Mouse (Mus musculus): ENCODE measurements around the gene Mtmr14. TPM values are rescaled to one million over a fixed set of nuclear protein-coding genes. Genes with fewer than 3 reads are reported as not detected.

Mtmr14 gene
- total RNA-seq (2023): 10 to 100 TPM; 60.8 to 64.8 TPM

DNA sequence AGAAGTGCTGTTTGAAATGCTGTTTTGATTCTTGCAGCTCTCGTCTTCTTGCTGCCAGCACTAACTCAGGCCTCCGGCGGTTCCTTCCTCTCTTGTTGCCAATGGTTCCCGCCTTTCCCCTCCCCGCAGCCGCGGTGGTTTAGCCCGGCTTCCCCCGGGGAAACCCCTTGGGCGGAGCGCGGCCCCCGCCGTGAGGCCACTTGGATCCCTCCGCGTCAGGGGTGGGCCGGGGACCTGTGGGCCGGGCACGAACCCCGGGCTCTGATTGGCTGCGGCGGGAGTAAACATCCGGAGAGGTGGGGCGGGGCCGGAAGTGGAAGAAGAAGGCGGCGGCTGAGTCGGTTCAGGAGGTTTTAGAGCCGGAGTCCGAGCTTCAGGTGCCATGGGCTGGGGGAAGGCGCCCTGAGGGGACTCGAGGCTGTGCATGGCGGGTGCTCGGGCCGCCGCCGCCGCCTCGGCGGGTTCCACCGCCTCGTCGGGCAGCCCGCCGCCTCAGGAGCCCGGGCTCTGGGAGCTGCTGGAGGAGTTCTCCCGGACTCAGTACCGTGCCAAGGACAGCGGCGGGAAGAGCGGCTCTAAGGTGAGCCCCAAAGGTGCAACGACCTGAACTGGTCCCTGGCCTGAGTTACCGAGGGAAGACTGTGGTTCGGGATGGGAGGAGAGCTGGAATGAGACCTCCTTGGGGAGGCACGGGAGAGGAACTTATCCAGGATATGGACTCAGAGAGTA, at the start of gene Mtmr14:
Gene Mtmr14 (plus strand): TSS at position 302 of the 729 bp plus-strand sequence.

DNA sequence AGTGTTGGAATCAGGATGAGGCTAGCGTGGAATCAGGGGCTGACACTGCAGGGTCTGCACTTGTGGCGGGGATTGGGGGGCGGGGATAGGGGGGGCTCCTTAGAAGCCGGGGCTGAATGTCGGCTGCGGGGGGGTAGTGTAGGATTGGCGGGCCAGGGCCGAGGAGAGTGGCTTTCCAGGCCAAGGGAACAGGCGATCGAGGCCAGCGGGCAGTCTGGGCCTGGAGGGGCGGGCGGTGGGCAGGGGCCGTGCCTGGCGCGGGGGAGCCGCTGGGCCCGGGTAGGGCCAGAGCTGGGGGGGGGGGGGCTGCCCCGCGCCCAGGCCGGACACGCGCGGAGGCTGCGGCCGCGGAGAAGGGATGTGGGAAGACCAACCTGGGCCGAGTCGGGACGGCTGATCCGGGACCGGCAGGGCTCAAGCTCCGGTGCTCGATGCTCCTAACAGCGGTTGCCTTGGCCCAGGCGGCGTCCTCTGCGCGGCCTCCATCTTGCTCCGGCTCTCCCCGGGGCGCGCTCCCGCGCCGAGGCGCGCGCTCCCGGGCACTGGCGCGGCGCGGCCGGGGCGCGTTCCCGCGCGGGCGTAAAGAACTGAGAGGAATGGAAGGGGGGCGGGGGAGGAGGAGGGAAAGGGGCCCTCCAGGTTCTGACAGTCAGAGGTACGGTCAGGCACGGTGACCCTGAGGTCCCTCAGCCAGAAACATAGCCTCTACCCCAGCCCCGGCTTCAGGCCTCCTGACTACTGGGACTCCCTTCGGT, 42.6 kb upstream of the Mtmr14 start, which contains the start of gene Lhfpl4:
Gene Lhfpl4 (minus strand): TSS at position 544 of the 755 bp plus-strand sequence.

DNA sequence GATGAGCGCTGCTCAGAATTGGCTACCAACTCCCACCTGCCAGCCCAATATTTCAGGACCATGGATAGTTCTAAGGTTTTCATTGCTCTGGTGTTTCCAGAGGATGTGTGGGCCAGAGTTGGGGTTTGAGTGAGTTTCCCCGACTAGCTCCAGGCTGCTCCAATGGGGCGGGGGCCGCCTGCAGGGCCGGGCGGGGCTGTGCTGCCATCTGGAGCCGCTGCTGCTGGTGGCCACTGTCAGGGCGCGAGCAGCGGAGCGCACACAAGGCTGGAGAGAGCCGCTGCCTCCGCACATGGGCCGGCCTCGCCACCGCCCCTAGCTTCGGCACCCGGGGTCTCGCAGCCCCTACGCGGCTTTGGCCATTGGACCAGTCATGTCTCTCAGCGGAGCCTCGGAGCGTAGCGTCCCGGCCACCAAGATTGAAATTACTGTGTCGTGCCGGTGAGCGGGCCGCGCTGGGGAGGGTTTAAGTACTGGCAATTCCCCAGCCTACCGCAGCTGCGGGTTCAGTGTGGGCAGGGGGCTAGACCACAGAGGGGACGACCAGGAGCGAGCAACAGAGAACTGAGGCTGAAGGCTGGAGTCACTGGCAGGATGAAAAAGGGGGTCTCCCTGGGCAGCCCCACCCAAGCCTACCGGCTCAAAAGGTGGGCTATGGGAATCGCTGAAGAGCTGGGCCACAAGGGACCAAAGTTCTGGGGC, 44.6 kb downstream of the Mtmr14 start, which contains the start of gene Cpne9:
Gene Cpne9 (plus strand): TSS at position 207 of the 702 bp plus-strand sequence.

DNA sequence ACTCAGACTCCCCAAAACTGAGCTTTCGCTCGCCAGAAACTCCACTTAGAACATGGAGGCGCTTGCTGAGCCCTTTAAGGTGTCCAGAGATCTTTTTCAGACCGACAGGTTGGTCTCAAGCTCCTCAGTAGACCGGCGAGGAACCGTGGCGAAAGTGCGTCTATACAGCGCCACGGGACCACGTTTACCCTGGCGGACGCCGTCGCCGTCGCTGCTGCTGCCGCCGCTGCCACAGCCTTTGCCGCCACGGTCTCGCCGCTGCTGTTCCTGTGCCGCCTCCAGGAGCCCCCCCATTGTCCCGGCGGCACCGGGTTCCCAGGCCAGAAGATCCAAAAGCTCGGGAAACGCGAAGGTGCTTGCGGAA, 69.3 kb downstream of the Mtmr14 start, which contains the start of gene Brpf1:
Gene Brpf1 (plus strand): TSS at position 152 of the 364 bp plus-strand sequence.

DNA sequence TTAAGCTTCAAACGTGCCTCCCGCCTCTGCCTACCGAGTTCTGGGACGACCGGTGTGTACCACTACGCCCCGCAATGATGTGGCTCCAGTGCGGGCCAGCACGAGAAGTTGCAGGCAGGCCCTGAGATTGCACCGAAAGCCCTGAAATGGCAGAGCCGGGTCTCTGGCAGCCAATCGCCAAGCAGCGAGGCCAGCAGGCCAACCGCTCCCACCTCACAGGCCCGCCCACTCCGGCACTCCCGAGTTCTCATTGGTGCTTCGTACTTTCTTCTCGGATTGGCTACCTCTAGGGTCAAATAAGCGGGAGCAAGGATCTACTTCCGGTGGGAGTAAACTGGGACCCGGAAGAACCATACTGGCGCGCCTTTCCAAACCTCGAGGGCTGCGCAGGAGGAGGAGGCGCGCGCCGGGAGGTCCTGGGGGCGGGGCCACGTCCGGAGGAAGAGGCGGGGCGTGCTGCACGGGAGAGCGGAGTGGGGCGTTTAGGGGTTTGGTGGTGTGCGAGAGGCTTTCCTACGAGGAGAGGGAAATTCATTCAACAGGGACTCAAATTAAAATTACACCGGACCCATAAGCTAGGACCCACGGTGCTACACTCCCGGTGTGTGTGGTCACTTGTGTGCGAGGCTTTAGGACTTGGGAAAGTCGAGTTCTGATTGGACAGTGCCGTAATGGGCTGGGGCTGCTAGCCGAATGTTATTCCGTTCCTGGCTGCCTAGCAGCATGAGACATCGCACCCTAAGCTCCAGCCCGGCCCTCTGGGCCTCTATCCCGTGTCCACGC, 89.1 kb downstream of the Mtmr14 start, which contains the start of gene Ogg1:
Gene Ogg1 (plus strand): TSS at position 440 of the 783 bp plus-strand sequence.

Other genes with a start within 250 kb of the Mtmr14 start
- 10 to 100 TPM; 35.8 to 40.3 TPM for gene Thumpd3, start 191.6 kb upstream of the Mtmr14 start, total RNA-seq (2023)
- gene Setd5, start 160.5 kb upstream of the Mtmr14 start, total RNA-seq (2023): 10 to 100 TPM; 86.6 to 87.9 TPM
- gene Lhfpl4, start 42.5 kb upstream of the Mtmr14 start, total RNA-seq (2023): under 1 TPM; 0.34 to 0.58 TPM
- gene Cpne9, start 44.5 kb downstream of the Mtmr14 start, total RNA-seq (2023): 1 to 10 TPM; 2.2 to 2.4 TPM
- gene Brpf1, start 69.3 kb downstream of the Mtmr14 start, total RNA-seq (2023): 100 to 1,000 TPM; 146 to 150 TPM
- 10 to 100 TPM; 13.3 to 15.0 TPM for gene Ogg1, start 89.1 kb downstream of the Mtmr14 start, total RNA-seq (2023)
- 10 to 100 TPM; 54.0 to 54.8 TPM for gene Camk1, start 106.1 kb downstream of the Mtmr14 start, total RNA-seq (2023)
- gene Tada3, start 140.0 kb downstream of the Mtmr14 start, total RNA-seq (2023): 10 to 100 TPM; 23.0 to 23.8 TPM
- gene Arpc4, start 140.3 kb downstream of the Mtmr14 start, total RNA-seq (2023): 100 to 1,000 TPM; 479 to 494 TPM
- gene Ttll3, start 151.4 kb downstream of the Mtmr14 start, total RNA-seq (2023): 10 to 100 TPM; 47.8 to 48.0 TPM
- 1 to 10 TPM; 1.6 to 1.9 TPM for gene Rpusd3, start 181.5 kb downstream of the Mtmr14 start, total RNA-seq (2023)
- gene Cidec, start 197.9 kb downstream of the Mtmr14 start, total RNA-seq (2023): not detected
- 10 to 100 TPM; 19.0 to 19.3 TPM for gene Jagn1, start 204.7 kb downstream of the Mtmr14 start, total RNA-seq (2023)
- 1 to 10 TPM in 1 of 2 experiments, under 1 TPM in 1; 0.68 to 1.2 TPM for gene Il17re, start 220.6 kb downstream of the Mtmr14 start, total RNA-seq (2023)
- gene Il17rc, start 233.6 kb downstream of the Mtmr14 start, total RNA-seq (2023): 1 to 10 TPM in 1 of 2 experiments, under 1 TPM in 1; 0.81 to 2.6 TPM
- 10 to 100 TPM in 1 of 2 experiments, 1 to 10 TPM in 1; 7.7 to 10.1 TPM for gene Creld1, start 245.5 kb downstream of the Mtmr14 start, total RNA-seq (2023)